Mouse (Mus musculus) ZHBTc4 (cell line): ENCODE measurements around the gene Gpank1.

Source experiments
- DNase-seq: peaks from one replicate; pipeline ENCODE4 v3.0.0-alpha.2; 2011; ENCODE audit warnings: low read depth, low spot score

Gene Gpank1

GRCm38 (mm10) chr17:35158850-35159593 is 37.8 kb downstream of the Gpank1 start:
- no peak for DNase-seq

GRCm38 (mm10) chr17:35159638-35160037 is 38.4 kb downstream of the Gpank1 start:
- no peak for DNase-seq

- no peak for DNase-seq
Observed at GRCm38 (mm10) chr17:35161421-35161820, 40.2 kb downstream of the Gpank1 start.

- DNase-seq, result no peak
Observed at GRCm38 (mm10) chr17:35162121-35162520, 40.9 kb downstream of the Gpank1 start.

- DNase-seq, result peak; percentile 46
Observed at GRCm38 (mm10) chr17:35162730-35163129, 41.5 kb downstream of the Gpank1 start.

GRCm38 (mm10) chr17:35163326-35164081 is 42.2 kb downstream of the Gpank1 start:
- no peak for DNase-seq

GRCm38 (mm10) chr17:35164218-35164567 is 42.9 kb downstream of the Gpank1 start:
- DNase-seq, result no peak

- peak; percentile 100 for DNase-seq
Observed at GRCm38 (mm10) chr17:35164568-35165450, 43.6 kb downstream of the Gpank1 start, which contains the start of gene Prrc2a. Prrc2a (minus strand) TSS chr17:35164897.

GRCm38 (mm10) chr17:35165451-35166155 is 44.3 kb downstream of the Gpank1 start:
- DNase-seq, result no peak

GRCm38 (mm10) chr17:35166352-35167035 is 45.2 kb downstream of the Gpank1 start:
- DNase-seq, result peak; percentile 96

GRCm38 (mm10) chr17:35167794-35168193 is 46.5 kb downstream of the Gpank1 start:
- DNase-seq, result no peak

GRCm38 (mm10) chr17:35168541-35169207 is 47.4 kb downstream of the Gpank1 start:
- peak; percentile 80 for DNase-seq

- no peak for DNase-seq
Observed at GRCm38 (mm10) chr17:35172445-35173234, 51.4 kb downstream of the Gpank1 start.

- DNase-seq, result no peak
Observed at GRCm38 (mm10) chr17:35173329-35173728, 52.1 kb downstream of the Gpank1 start.
